Mouse (Mus musculus) cerebellum, adult 2 months (tissue): Measurements from ENCODE around the gene Rmnd1. TPM values are rescaled to one million over a fixed set of nuclear protein-coding genes. Genes with fewer than 3 reads are reported as not detected.

Source experiments
- DNase-seq, 2 experiments: peaks; one replicate each; pipeline ENCODE4 v3.0.0; 2021
- H3K27ac ChIP-seq: fragments of 200-500 bp; 2 replicates; pipeline ENCODE4 v1.5.1; 2012; ENCODE audit warnings: low read length, control low read depth, inconsistent platforms; ENCODE audit not compliant: insufficient read depth
- H3K27me3 ChIP-seq: fragments of 200-500 bp; 2 replicates; pipeline ENCODE4 v1.6.1; 2012; ENCODE audit warnings: inconsistent platforms, mild to moderate bottlenecking, low read length, moderate library complexity; ENCODE audit not compliant: control insufficient read depth, insufficient read depth
- H3K4me1 ChIP-seq: fragments of 200-500 bp; 2 replicates; pipeline ENCODE4 v1.6.1; 2011; ENCODE audit warnings: low read length; ENCODE audit not compliant: control insufficient read depth, insufficient read depth
- H3K4me3 ChIP-seq: fragments of 200-500 bp; replicated peaks from 2 replicates; pipeline ENCODE3; 2011; ENCODE audit warnings: mild to moderate bottlenecking, low read depth, low read length, control low read depth; ENCODE audit not compliant: insufficient read depth
- CTCF ChIP-seq: fragments of 200-500 bp; IDR thresholded peaks from 2 replicates; pipeline ENCODE4 v1.5.1; 2011; ENCODE audit warnings: low read depth, mild to moderate bottlenecking, control low read depth, low read length, moderate library complexity, borderline replicate concordance; ENCODE audit not compliant: insufficient read depth
- POLR2A ChIP-seq: fragments of 200-500 bp; IDR thresholded peaks from 2 replicates; pipeline ENCODE4 v1.6.1; 2011; ENCODE audit warnings: low read length, control low read depth, borderline replicate concordance; ENCODE audit not compliant: insufficient read depth
- WGBS: fragments of 180-500 bp; shearing (Covaris S2); methylation state at CpG from one replicate; pipeline ENCODE4 v1.1.7; 2018; 5-methylcytosine and 5-hydroxymethylcytosine counted together
- polyA plus RNA-seq: library from polyadenylated mRNA; depleted of rRNA; stranded (reverse); fragments of >200 nt; gene quantifications from 2 replicates; pipeline ENCODE4 v1.2.3, GENCODE M21; 2012; rRNA removed

Rmnd1 gene
- polyA plus RNA-seq, 1 experiment: 92.8 TPM

DNA sequence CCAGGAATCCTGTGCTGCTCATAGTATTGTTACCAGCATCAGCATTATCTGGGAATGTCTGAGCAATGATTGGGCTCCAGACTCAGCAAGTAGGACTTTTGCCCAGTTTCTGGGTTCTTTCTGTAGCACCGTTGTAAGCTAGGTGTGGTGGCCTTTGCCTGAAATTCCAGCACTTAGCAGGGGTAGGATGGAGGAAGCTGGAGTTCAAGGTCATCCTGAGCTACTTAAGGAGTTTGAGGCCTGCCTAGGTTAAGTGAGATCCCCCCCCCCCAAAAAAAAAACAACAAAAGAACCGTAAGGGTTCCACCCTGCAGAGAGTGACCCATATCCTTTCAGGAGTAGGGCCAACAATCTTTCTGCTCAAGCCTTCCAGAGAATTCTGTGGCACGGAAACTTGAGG, 67.6 kb downstream of the Rmnd1 start:
- no peak for TF ChIP-seq POLR2A
- Histone ChIP-seq H3K27ac (no peak overlapping the region), H3K4me3 (no peak overlapping the region), H3K4me1 (no peaks in the 10 kb centered on the region), H3K27me3 (no peaks in the 10 kb centered on the region)
- 55% methylated on average over 3 of the region's 3 CpGs for WGBS
- DNase-seq: no peak

DNA sequence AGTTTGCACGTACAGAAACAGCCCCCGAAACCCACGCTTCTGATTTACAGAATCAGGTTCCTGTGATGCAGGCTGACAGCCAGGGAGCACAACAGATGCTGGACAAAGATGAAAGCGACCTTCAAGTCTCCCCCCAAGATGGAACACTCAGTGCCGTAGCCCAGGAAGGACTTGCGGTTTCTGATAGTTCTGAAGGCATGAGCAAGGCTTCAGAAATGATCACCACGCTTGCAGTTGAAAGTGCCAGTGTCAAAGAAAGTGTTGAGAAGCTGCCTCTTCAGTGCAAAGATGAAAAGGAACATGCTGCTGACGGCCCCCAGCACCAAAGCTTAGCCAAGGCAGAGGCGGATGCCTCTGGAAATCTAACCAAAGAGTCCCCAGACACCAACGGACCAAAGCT, 74.8 kb downstream of the Rmnd1 start:
- H3K4me1 ChIP-seq: peaks cover 2% of the 10 kb centered on the region; the same call in 1 of the 2 replicates
- TF ChIP-seq CTCF (no peak), POLR2A (no peak)
- no peak overlapping the region for H3K4me3 ChIP-seq
- H3K27me3 ChIP-seq: no peaks in the 10 kb centered on the region
- no peak for DNase-seq
- H3K27ac ChIP-seq: no peak overlapping the region
- 72% methylated on average over 10 of the region's 10 CpGs for WGBS

DNA sequence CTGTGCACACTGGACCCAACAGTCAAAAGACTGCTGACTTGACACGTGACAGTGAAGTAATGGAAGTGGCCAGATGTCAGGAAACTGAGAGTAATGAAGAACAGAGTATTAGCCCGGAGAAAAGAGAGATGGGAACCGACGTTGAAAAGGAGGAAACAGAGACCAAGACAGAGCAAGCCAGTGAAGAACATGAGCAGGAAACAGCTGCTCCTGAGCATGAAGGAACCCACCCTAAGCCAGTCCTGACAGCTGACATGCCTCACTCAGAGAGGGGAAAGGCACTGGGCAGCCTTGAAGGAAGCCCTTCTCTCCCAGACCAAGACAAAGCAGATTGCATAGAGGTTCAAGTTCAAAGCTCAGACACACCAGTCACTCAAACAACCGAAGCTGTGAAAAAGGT, 75.5 kb downstream of the Rmnd1 start:
- Histone ChIP-seq H3K4me3 (no peak overlapping the region), H3K27ac (no peak overlapping the region), H3K4me1 (peaks cover 2% of the 10 kb centered on the region; the same call in 1 of the 2 replicates), H3K27me3 (no peaks in the 10 kb centered on the region)
- WGBS: 80% methylated on average over 5 of the region's 5 CpGs
- no peak for DNase-seq
- TF ChIP-seq POLR2A (no peak), CTCF (no peak)

DNA sequence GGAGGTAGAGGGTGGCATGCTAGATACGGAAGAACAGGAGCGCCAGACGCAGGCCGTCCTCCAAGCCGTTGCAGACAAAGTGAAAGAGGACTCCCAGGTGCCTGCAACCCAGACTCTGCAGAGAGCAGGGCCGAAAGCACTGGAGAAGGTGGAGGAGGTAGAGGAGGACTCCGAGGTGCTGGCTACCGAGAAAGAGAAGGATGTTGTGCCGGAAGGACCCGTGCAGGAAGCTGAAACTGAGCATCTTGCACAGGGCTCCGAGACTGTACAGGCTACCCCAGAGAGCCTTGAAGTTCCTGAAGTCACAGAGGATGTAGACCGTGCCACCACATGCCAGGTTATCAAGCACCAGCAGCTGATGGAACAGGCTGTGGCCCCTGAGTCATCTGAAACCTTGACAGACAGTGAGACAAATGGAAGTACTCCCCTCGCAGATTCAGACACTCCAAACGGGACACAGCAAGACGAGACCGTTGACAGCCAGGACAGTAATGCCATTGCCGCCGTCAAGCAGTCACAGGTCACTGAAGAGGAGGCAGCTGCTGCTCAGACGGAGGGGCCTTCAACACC, 76.2 kb downstream of the Rmnd1 start:
- Histone ChIP-seq H3K27me3 (no peaks in the 10 kb centered on the region), H3K27ac (no peak overlapping the region), H3K4me1 (peaks cover 2% of the 10 kb centered on the region; the same call in 1 of the 2 replicates), H3K4me3 (no peak overlapping the region)
- TF ChIP-seq CTCF (no peak), POLR2A (no peak)
- no peak for DNase-seq
- 87% methylated on average over 19 of the region's 19 CpGs for WGBS

DNA sequence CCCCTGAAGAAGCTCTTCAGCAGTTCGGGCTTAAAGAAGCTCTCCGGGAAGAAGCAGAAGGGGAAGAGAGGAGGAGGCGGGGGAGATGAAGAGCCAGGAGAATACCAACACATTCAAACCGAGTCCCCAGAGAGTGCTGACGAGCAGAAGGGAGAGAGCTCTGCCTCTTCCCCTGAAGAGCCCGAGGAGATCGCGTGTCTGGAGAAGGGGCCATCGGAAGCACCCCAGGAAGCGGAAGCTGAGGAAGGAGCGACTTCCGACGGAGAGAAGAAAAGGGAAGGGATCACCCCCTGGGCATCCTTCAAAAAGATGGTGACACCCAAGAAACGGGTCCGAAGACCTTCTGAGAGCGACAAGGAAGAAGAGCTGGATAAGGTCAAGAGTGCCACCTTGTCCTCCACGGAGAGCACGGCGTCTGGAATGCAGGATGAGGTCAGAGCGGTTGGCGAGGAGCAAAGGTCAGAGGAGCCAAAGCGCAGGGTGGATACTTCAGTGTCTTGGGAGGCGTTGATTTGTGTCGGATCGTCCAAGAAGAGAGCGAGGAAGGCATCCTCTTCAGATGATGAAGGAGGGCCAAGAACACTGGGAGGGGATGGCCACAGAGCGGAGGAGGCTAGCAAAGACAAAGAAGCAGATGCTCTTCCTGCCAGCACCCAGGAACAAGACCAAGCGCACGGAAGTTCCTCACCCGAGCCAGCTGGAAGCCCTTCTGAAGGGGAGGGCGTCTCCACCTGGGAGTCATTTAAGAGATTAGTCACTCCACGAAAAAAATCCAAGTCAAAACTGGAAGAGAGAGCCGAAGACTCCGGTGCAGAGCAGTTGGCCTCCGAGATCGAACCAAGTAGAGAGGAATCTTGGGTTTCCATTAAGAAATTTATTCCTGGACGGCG, 77.6 kb downstream of the Rmnd1 start:
- H3K4me3 ChIP-seq: no peak overlapping the region
- TF ChIP-seq CTCF (no peak), POLR2A (no peak)
- H3K27ac ChIP-seq: no peak overlapping the region
- WGBS: 79% methylated on average over 38 of the region's 38 CpGs
- no peak for DNase-seq
- H3K27me3 ChIP-seq: no peaks in the 10 kb centered on the region
- peaks cover 2% of the 10 kb centered on the region; the same call in 1 of the 2 replicates for H3K4me1 ChIP-seq

Other genes with a start within 250 kb of the Rmnd1 start
- 36.2 and 38.4 TPM in 2 replicates for gene Akap12, start 166.0 kb downstream of the Rmnd1 start, polyA plus RNA-seq
- 8.3 and 8.7 TPM in 2 replicates for gene Zbtb2, start 44.3 kb downstream of the Rmnd1 start, polyA plus RNA-seq
- gene Armt1, start 79 bp upstream of the Rmnd1 start, polyA plus RNA-seq: 23.2 and 23.7 TPM in 2 replicates
- 0.16 and 0.40 TPM in 2 replicates for gene Ccdc170, start 50.1 kb upstream of the Rmnd1 start, polyA plus RNA-seq
- gene Esr1, start 179.2 kb upstream of the Rmnd1 start, polyA plus RNA-seq: 0.52 and 0.54 TPM in 2 replicates